Mouse (Mus musculus) forebrain, postnatal 0 days (tissue): ENCODE results near the gene Galnt10. TPM values are rescaled to one million over a fixed set of nuclear protein-coding genes. Genes with fewer than 3 reads are reported as not detected.
"Not testable (repeated sequence)": the region's sequence is repeated elsewhere in the genome, so short reads cannot be mapped to it uniquely, and the experiment has no call there.

Experiments used
- ATAC-seq: fragments of 200-750 bp; cut with Nextera tagmentation; 2 replicates; pipeline ENCODE4 v1.8.0; 2017; ENCODE audit warnings: mild to moderate bottlenecking, moderate library complexity
- DNase-seq: peaks from one replicate; pipeline ENCODE4 v3.0.0-alpha.2; 2015
- H3K27ac ChIP-seq: fragments of 300-500 bp; sonication (generic); 2 replicates; pipeline ENCODE4 v1.5.1; 2014; ENCODE audit warnings: low read depth, mild to moderate bottlenecking, antibody characterized with exemption, low read length, moderate library complexity, mixed read lengths
- H3K27me3 ChIP-seq: fragments of 300-500 bp; sonication (generic); 2 replicates; pipeline ENCODE4 v1.6.1; 2014; ENCODE audit warnings: mild to moderate bottlenecking, low read length, mixed read lengths; ENCODE audit not compliant: insufficient read depth
- H3K36me3 ChIP-seq: fragments of 300-500 bp; sonication (generic); 2 replicates; pipeline ENCODE4 v1.6.1; 2014; ENCODE audit warnings: mild to moderate bottlenecking, moderate library complexity; ENCODE audit not compliant: insufficient read depth
- H3K4me1 ChIP-seq: fragments of 300-500 bp; sonication (generic); 2 replicates; pipeline ENCODE4 v1.6.1; 2014; ENCODE audit warnings: antibody characterized with exemption; ENCODE audit not compliant: insufficient read depth
- H3K4me2 ChIP-seq: fragments of 300-500 bp; sonication (generic); 2 replicates; pipeline ENCODE4 v1.6.1; 2014; ENCODE audit warnings: low read depth, mild to moderate bottlenecking, moderate library complexity
- H3K4me3 ChIP-seq: fragments of 300-500 bp; sonication (generic); 2 replicates; pipeline ENCODE4 v1.5.1; 2014; ENCODE audit warnings: low read depth, low read length, mixed read lengths
- H3K9ac ChIP-seq: fragments of 300-500 bp; sonication (generic); 2 replicates; pipeline ENCODE4 v1.6.1; 2014; ENCODE audit warnings: mild to moderate bottlenecking
- H3K9me3 ChIP-seq: fragments of 300-500 bp; sonication (generic); 2 replicates; pipeline ENCODE4 v1.6.1; 2016; ENCODE audit warnings: low read length
- CTCF ChIP-seq: sonication (generic); IDR thresholded peaks from 2 replicates; pipeline ENCODE4 v1.5.1; 2016; ENCODE audit warnings: antibody characterized with exemption, control low read depth, low read depth
- WGBS: fragments of 180-500 bp; shearing (Covaris S2); extraction: QIAGEN DNeasy Blood & Tissue Kit; methylation state at CpG from one replicate; pipeline ENCODE4 v1.1.7; 2014; 5-methylcytosine and 5-hydroxymethylcytosine counted together
- polyA plus RNA-seq: library from polyadenylated mRNA; unstranded; fragments of >200 nt; fragmentation: Nextera tagmentation; extraction: Ambion mirVana; gene quantifications from 2 replicates; pipeline ENCODE4 v1.2.1, GENCODE M21; 2015
- total RNA-seq: library from RNA; depleted of rRNA; stranded (reverse); fragments of >200 nt; gene quantifications from 2 replicates; pipeline ENCODE4 v1.2.3, GENCODE M21; 2014

The Galnt10 gene
- total and polyA plus RNA-seq, 2 experiments from 2014 or later, result 9.5 to 20.7 TPM

DNA sequence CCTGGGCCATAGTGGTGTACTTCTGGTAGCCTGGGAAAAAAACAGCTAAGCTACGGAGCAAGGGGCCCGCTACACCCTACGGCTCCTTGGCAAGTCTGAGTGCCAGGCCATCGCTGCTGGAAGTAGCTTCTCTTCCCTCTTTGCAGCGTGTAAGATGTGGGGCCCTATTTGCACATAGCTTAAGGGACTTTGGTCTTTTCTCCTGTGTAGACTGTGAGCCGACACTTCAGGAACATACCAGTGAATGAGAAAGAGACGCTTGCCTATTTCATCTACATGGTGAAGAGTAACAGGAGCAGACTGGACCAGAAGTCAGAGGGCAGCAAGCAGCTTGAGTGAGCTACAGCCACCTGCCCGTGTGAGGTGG, 164.5 kb downstream of the Galnt10 start:
- Histone ChIP-seq H3K4me2 (no peak overlapping the region), H3K27ac (no peak overlapping the region), H3K9me3 (no peaks in the 10 kb centered on the region), H3K36me3 (peaks cover 38% of the 10 kb centered on the region), H3K27me3 (no peaks in the 10 kb centered on the region), H3K4me3 (no peak overlapping the region), H3K9ac (no peak overlapping the region), H3K4me1 (no peaks in the 10 kb centered on the region)
- DNase-seq (no peak), ATAC-seq (no peak)
- TF ChIP-seq CTCF, result no peak
- WGBS, result 89% methylated on average over 8 of the region's 8 CpGs

DNA sequence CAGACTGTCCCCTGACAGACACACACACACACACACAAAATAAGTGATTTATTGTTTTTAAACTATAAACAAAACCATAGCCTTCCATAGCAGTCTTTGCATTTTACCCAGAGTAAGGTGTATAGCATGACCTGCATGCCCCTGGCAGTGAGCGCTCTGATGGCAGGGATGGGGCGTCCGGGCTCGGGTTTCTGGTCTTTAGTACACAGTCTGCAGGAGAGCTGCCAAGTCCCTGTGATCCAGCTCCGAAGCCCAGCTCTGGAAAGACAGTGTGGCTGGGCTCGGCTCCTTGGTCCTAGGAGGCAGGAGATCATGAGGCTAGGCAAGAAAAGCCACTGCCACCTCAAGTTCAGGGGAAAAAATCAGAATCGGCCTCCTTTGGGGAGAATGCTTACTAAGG, 165.8 kb downstream of the Galnt10 start:
- DNase-seq (no peak), ATAC-seq (no peak)
- Histone ChIP-seq H3K36me3 (peaks cover 38% of the 10 kb centered on the region), H3K4me3 (no peak overlapping the region), H3K9me3 (no peaks in the 10 kb centered on the region), H3K4me2 (no peak overlapping the region), H3K9ac (no peak overlapping the region), H3K27me3 (no peaks in the 10 kb centered on the region), H3K4me1 (no peaks in the 10 kb centered on the region), H3K27ac (no peak overlapping the region)
- 87% methylated on average over 7 of the region's 7 CpGs for WGBS
- no peak for TF ChIP-seq CTCF

DNA sequence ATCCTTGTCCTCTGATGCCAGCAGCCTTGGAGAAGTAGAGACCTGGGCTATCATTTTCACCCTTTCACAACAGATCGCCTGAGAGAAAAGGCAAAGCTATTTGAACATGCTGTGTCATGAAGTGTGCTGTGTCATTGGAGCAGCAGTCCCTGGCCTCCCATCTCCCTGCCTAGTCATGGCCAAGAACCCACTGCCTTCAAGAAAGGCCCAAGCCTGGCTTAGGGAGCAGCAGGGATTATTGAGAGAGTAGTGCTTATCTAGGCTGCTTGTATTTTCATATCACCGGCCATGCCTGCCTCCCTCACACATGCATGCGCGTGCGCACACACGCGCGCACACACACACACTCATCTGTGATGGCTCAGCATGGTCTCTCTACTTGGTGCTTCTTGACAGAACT, 167.0 kb downstream of the Galnt10 start:
- TF ChIP-seq CTCF, result no peak

DNA sequence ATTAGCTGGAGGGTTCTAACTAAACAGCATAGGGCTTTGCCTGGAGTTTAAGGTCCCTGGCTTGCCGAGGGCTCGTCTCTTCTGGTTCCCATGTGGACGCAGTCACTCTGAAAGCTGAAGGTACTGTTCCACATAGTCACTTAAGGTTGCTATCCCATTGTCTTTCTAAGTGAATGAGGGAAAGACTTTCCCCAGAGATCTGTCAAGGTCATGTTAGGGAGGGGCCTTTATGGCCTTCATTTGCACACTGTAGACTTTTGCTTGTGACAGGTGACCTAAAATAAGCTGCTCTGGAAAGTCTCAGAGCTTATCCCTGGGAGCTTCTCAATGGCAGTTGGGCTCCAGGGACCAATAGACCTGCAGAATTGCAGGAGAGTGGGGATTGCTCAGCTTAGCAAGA, 168.4 kb downstream of the Galnt10 start:
- no peak for TF ChIP-seq CTCF
- H3K9me3 ChIP-seq, result no peaks in the 10 kb centered on the region
- ATAC-seq (no peak), DNase-seq (no peak)
- H3K27me3 ChIP-seq, result no peaks in the 10 kb centered on the region
- H3K4me2 ChIP-seq, result no peak overlapping the region
- peaks cover 28% of the 10 kb centered on the region for H3K36me3 ChIP-seq
- WGBS, result 87% methylated on average over 3 of the region's 3 CpGs
- no peak overlapping the region for H3K9ac ChIP-seq
- no peaks in the 10 kb centered on the region for H3K4me1 ChIP-seq
- no peak overlapping the region for H3K27ac ChIP-seq
- H3K4me3 ChIP-seq, result no peak overlapping the region

More for the DNA sequence above, 167.0 kb downstream of the Galnt10 start:
- Histone ChIP-seq H3K36me3 (peaks cover 38% of the 10 kb centered on the region), H3K27ac (no peak overlapping the region), H3K4me1 (no peaks in the 10 kb centered on the region), H3K4me2 (no peak overlapping the region), H3K4me3 (no peak overlapping the region), H3K27me3 (no peaks in the 10 kb centered on the region), H3K9ac (no peak overlapping the region), H3K9me3 (no peaks in the 10 kb centered on the region)
- ATAC-seq (no peak), DNase-seq (no peak)
- WGBS, result 96% methylated on average over 8 of the region's 8 CpGs

DNA sequence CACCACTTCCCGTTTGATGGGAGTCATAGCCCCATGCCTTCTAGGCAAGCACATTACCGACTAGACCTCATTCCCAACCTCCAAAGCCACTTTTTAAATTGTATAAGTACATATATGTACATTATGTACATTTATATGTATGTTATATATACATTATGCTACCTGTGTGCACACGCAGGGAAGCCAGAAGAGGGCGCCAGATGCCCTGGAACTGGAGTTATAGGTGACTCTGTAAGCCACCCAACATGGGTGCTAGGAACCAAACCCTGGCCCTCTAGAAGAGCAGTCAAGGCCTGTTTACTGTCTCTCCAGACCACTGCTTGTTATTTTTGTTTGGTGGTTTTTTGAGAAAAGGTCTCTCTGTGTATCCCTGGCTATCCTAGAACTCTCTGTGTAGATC, 172.9 kb downstream of the Galnt10 start:
- Histone ChIP-seq H3K4me1 (no peaks in the 10 kb centered on the region), H3K36me3 (no peaks in the 10 kb centered on the region), H3K9ac (no peak overlapping the region), H3K9me3 (no peaks in the 10 kb centered on the region), H3K27ac (no peak overlapping the region), H3K4me2 (no peak overlapping the region), H3K27me3 (no peaks in the 10 kb centered on the region), H3K4me3 (no peak overlapping the region)
- ATAC-seq (no peak), DNase-seq (no peak)
- 87% methylated on average over 4 of the region's 4 CpGs for WGBS
- 0 out of 2 replicates have a peak, but pooled peaks have one; percentile 11 for TF ChIP-seq CTCF

DNA sequence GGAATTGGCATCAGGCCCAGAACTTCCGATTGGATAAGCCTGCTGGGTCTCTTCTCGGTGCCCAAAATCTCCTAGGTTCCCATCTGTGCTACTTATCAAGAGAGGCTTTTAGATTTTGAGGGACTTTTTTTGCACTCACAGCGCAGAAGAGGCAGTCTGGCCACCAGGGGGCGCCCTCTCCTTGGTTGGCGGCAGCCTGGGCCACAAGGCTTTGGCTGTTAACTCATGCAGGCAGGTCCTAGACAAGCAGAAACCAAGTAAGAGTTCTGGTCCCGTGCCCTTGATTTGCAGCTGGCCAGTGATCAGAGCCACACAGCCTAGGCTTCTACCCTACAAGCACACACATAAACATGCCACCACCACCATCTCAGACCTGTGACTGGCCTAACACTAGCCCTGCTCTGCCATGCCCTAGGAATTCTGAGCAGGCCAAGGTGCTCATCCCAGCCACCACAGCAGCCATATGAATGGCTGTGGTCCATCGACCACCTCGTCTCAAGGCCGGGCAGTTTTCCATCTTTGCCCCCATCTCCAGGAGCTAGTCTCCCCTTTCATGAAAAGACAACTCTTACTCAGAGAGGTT, 174.8 kb downstream of the Galnt10 start:
- Histone ChIP-seq H3K27me3 (peaks cover 5% of the 10 kb centered on the region; the same call in 1 of the 2 replicates), H3K9me3 (no peaks in the 10 kb centered on the region), H3K27ac (no peak overlapping the region), H3K4me1 (no peaks in the 10 kb centered on the region), H3K4me2 (no peak overlapping the region), H3K4me3 (no peak overlapping the region), H3K36me3 (no peaks in the 10 kb centered on the region), H3K9ac (no peak overlapping the region)
- DNase-seq (peak; percentile 69), ATAC-seq (peak; percentile 63)
- peak; percentile 85 for TF ChIP-seq CTCF
- WGBS, result 33% methylated on average over 9 of the region's 9 CpGs

DNA sequence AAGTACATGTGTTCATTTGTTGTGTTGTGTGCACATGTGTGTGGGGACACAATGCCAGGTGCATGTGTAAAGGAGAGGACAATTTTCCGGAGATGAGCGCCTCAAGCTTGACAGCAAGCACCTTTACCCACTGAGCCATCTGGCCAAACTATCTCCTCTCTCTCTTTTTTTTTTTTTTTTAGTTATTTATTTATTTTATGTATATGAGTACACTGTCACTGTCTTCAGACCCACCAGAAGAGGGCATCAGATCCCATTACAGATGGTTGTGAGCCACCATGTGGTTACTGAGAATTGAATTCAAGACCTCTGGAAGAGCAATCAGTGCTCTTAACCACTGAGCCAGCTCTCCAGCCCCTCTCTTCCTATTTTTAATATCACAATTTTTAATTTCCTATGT, 177.9 kb downstream of the Galnt10 start:
- 86% methylated on average over 2 of the region's 2 CpGs for WGBS
- H3K4me2 ChIP-seq, H3K4me1 ChIP-seq, DNase-seq, ATAC-seq, H3K4me3 ChIP-seq, H3K36me3 ChIP-seq, H3K9ac ChIP-seq, H3K27ac ChIP-seq, H3K9me3 ChIP-seq: not testable (repeated sequence)
- peaks cover 26% of the 10 kb centered on the region for H3K27me3 ChIP-seq
